Mouse (Mus musculus): Measurements from ENCODE around the gene Neil1.

DNA sequence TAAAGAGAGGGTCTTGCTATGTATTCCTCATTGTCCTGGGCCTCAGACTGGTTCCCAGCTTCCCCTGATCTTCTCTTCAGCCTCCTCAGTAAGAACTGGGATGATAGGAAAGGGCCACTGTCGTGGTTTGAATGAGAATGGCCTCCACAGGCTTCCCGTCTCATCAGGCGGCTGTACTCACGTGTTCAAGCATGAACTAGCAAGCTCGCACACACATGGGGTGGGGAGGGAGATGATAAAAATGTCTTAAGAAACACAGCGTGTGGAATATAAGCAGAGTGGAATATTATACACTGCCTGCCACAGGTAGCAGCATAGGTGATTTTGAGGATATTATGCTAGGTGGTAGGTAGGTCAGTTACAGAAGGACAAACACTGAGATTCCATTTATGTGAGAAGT lies 916 bp upstream of the Neil1 start:
- TF ChIP-seq CTCF (conservative IDR thresholded peaks at IDR 0.05; ENCODE audit: low read length) (no peak), POU5F1 (IDR thresholded peaks at IDR 0.05; ENCODE audit: borderline replicate concordance, low read length) (no peak)
